Mouse (Mus musculus) spleen, postnatal 10 days (tissue): Measurements from ENCODE around the gene Eml2.

ENCODE experiments used
- DNase-seq, 2 experiments: peaks; one replicate each; pipeline ENCODE4 v3.0.0; 2021 to 2022; ENCODE audit warnings: low spot score in 2 of 2

Eml2 gene

DNA sequence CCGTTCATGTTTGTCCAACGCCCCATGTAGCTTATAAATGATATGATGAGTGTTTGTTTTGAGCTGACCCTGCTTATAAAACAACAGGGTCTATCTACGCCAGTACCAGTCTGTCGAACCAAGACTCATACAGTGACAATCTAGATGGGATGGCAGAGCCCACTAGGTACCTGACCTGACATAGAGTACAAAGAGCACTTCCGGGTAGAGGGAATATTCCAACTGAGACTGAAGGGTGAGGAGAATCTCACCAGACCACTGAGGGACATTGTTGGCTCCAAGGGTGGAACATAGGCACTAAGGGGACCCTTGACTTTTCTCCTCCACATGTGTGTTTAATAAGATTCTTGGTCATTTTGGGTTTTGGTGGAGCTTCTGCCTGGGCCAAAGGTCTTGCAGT is 53.2 kb downstream of the Eml2 start:
- peak in 1 of 2 experiments; percentile 35 for DNase-seq

DNA sequence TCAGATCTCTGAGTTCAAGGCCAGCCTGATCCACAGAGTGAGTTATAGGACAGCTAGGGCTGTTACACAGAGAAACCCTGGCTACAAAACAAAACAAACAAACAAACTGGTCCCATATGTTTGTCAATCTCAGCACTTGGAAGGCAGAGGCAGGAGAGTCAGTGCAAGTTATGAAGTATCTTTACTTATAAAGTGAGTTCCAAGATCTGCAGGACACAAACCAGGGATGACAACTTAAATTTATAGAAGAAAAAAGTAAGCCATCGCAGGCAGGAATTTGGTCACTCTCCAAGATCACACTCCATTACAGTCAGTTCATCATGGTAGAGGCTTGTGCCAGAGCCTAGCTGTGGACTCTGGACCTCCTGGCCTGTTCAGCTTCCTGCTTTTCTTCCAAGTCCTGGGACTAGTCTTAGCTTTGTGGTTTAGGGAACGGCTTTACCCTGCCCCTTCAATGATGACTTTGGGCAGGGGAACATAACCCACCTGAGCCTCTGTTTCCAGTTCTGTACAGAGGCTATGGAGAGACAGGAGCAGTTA is 53.9 kb downstream of the Eml2 start:
- DNase-seq: no peak

DNA sequence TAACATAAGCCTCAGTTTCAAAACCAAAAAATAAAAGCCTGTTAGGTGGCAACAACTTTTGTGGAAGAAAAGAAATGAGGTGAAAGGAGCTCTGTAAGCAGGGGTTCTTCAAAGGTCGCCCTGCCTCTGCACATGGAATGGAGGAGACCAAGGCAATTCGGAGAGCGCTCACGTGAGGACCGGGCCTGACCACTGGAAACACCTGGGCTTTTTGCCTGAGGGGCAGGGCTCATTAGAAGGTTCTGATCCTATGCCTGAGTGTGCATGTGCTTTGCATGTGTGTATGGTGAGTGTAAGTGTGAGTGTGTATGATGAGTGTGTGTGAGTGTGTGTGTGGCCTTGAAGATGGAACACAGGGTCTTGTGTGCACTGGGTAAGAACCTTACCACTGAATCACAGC is 54.7 kb downstream of the Eml2 start:
- DNase-seq: no peak

DNA sequence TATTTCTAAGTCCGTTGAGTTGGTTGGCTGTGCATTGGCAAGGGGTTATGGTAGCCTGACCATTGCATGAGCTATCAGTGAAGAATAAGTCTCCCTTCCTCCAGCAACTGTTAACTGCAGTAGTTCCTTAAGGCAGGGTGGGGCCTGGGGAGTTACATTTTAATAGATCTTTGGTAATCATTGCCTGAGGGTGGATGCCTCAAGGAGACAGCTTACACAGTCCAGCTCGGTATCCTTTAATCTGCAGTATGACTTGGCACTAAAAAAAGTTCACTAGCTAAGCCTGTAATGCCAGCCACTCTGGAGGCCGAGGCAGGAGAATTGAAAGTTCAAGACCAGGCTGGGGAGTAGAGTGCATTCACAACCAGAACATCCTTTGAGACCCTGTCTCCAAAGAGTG is 55.6 kb downstream of the Eml2 start:
- DNase-seq: no peak

DNA sequence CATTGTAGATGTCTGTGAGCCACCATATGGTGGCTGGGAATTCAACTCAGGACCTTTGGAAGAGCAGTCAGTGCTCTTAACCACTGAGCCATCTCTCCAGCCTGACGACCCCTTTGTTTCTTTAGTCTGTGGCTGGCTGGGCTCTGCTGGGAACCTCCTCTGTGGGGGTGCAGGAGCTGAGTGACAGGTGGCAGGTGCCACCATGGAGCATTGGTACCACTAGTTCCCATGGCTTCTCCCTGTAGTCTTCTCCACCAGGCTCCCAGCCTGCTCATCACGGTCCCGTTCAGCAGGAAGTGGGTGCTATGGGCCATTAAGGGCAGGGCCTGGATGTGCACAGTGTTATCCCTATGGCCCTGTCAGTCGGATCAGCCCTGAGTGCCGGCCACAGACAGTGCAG is 58.4 kb downstream of the Eml2 start:
- DNase-seq: no peak

DNA sequence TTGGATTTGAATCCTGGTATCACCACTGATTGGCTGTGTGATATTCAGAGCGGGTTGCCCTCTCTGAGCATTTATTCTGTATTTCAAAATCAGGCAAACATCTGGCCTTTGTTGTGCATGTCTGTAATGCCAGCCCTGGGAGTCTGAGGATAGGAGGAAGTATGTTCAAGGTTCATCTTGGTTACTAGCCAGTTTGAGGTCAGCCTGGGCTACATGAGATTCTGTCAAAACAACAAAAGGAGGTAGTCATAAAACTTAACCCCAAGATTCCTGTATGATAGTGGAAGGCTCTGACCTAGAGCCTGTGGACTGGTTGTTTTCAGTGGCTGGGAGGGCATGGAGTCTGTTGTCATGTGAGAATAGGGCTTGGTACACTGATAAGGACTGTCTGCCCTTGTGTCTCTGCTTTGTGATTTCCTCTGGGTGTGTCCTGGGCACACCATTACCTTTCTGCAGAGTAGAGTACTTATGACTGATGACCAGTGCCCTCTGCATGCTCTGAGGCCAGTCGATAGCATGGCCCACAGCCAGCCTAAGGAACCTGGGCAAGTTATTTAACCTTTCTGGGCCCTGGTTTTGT is 59.0 kb downstream of the Eml2 start:
- DNase-seq: no peak

DNA sequence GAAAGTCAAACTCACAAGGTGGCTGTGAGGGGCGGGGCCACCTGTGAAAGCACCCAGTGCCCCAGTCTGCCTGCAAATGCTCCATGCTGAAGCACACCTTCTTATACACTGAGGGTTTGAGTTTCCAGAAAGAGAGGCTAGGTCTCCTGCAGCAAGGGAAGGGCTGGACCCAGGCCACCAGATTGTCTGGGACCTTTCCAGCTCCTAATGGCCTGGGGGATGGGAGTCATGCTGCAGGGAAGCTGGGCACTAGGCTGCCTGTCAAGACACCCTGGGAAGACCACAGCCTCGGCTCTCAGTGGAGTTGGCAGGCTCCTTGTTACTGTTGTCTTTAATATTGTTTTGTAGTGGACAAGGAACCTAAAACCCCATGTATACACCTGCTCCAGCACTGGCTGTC is 60.2 kb downstream of the Eml2 start:
- no peak for DNase-seq

DNA sequence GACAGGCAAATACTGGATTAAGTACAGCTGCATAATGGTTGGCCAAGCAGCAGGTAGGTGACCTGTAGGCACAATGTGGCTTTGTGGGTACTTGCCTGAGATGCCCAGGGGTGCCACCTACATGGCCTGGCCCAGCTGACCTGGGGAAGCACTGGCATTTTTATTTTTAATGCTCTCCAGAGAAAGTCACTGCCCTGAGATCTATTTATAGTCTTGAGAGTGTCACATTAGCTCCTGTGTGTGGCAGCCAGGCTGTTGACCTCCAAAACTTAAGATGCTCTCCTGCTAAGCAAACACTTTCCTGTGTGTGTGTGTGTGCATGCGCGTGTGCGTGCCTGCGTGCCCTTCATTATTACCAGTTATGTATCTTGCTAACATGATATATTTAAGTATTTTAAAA is 62.1 kb downstream of the Eml2 start:
- DNase-seq: no peak

DNA sequence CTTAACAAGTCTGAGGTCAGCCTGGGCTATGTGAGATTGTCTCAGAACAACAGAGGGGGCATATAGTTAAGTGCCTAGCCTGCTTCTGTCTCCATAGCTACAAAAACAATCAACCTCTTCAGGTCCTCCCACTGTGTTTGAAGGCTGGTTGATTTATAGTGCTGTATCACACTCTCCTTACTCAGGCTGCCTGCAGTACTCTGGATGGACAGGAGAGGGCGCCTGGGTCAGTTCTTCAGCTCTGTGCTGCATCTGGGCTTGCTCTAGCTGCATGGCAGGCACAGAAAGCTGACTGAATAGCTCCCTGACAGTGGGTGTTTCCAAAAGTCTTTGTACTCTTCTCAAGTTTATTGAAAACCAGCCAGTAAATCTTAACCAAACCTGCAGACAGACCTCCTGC is 63.2 kb downstream of the Eml2 start:
- DNase-seq: peak; percentile 91 to 94

DNA sequence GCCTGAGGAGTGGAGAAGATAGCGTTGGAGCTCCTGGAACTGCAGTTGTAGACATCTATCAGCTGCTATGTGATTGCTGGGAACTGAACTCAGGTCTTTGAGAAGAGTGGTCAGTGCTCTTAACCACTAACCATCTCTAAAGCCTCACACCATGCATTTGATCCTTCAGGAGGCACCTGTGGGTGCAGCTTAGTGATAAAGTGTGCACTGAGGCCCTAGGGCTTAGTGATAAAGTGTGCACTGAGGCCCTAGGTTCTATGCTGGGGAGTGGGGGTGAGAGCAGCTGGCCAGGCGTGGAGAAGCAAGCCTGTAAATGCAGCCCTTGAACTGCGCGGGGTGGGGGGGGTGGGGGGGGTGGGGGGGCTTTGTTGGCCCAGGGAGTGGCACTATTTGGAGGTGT is 63.8 kb downstream of the Eml2 start:
- DNase-seq: no peak

DNA sequence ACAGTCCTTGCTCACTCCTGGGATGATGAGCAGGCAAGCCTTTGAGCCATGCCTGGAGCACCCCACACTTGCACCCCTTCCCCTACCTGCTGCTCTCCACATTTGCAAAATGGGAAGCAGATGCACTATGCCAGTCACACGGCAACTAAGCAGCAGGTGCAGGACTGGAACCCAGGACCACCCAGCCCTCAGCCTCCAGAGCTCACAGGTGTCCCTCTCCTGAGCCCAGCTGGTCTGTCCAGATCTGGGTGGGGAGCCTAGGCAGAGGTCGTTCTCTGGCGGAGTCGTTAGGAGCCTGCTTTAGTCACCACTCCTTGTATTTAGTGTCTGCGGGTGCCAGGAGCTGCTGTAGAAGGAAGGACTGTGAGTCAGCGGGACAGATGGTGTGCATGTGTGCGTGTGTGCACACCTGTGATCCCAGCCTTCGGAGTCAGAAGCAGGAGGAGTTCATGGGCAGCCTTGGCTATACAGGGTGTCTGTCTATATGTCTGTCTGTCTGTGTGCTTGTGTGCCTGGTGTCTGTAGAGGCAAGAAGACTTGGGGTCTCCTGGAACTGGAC is 64.8 kb downstream of the Eml2 start:
- no peak for DNase-seq

DNA sequence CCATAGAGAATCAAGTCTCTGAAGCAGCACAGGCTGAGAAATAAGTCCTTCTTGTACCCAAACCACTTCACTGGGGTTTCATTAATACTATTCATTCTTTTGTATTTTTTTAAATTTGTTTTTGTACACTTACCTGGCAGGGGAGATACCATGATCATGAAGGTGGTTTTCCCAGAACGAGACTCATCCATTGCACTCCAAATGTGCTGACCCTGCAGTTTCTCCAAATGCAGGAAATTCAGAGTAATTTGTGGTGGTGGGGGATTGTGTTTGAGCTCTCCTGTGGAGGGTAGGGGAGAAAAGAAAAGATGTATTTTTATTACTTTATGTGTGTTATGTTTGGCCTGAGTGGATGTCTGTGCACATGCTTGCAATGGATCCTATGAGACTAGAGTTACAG is 65.8 kb downstream of the Eml2 start:
- no peak for DNase-seq

DNA sequence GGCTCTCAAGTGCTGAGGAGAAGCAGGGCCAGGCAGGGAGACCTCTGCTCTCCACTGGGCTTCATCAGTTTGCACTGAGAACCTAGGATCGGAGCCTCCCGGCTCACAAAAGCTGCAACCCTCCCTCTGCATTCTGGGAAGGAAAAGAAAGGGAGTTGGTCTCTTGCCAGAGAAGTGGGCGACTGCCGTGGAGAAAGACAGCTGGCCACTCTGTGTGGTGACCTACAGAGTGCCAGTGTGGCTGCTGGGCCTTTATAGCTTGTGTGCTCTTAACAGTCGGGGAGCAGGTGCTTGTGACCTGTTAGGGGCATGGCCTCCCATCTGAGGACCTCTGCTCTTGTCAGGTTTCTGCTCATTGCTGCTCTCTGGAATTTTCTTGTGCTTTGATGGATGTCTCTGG is 67.6 kb downstream of the Eml2 start:
- no peak for DNase-seq

DNA sequence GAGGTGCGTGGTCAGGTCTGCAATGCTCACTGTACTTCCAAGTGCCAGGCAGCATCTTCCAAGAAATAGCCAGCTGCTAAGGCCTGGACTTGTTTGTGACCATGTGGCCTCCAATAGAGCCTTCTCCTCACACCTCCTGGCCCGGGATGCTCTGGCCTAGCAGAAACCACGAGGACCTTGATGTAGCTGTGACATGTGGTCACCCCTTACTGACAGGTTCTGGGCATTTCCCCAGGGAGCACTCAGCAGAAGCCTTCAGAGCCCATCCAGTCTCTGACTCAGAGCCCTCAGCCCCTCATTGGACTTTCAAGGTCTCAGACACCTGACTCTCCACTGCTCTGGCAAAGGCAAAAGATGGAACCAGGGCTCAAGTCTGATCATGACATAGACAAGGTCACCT is 68.9 kb downstream of the Eml2 start:
- DNase-seq: no peak

DNA sequence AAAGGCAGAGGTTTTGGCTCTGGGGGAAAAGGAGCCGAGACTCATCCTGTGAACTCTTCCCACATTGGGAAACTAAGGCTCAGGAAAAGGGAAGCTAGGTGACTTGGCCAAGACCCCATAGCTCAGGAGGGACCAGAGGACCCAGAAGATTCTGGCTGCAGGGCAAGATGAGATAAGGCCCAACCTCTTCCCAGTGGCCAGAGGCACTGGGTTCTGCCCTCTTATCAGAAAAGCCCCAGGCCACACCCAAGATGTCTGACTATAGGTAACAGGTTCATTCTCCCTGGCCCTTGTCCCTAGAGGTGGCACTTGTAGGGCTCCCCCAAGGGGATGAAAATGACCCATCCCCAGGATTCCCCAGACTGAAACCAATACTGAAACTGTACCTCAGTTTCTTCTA is 70.6 kb downstream of the Eml2 start:
- DNase-seq: no peak

DNA sequence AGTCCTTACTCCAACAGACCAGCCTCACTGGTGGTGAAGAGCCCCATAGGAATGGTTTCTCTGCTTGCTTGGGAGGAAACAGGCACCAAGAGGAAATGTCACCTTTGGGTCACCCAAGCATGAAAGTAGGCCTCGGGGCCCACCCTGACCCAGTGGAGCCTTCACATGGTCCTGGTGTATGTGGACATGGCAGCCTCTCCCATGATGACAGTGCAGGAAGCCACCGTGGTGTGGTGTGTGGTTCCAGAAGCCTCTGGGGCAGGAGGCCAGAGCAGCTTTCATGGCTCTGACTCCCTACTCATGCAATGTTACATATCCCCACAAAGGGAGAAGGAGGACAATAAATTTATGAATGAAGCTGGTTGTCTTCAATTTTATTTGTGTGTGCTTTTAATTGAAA is 71.3 kb downstream of the Eml2 start:
- DNase-seq: no peak

DNA sequence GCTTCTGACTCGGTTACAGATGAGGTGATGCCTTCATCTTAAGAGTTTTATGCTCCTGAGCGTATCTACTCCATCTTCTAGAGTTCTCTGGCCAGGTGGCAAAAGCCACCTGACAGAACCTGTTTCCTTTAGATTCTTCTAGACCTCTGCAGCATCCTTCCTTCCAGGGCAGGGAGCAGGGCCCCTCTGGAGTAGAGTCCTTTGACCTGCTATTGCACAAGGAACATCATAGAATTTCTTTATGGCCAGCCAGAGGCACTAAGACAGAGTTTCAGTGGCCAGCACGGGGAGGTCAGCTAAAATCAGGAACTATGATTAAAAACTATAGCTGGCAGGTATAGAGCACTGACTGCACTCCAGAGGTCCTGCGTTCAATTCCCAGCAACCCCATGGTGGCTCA is 75.9 kb downstream of the Eml2 start:
- DNase-seq: no peak

DNA sequence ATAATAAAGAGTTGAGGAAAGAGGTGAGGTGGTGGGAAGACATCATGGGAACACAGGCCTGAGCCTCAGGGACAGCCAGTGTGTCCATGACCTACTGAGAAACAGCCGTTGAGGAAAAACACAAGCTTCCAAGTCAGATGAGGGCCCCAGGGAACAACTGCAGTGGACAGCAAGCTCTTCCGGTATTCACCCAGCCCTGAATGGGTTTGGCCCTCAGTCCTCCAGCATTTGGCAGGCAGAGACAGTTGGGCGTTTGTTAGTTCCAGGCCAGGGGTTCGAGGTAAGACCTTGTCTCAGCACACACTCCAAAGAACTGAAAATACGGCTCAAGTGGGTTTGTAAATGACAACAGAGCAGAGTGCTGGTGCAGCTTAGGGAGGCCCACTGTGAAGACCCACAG is 77.2 kb downstream of the Eml2 start:
- no peak for DNase-seq

DNA sequence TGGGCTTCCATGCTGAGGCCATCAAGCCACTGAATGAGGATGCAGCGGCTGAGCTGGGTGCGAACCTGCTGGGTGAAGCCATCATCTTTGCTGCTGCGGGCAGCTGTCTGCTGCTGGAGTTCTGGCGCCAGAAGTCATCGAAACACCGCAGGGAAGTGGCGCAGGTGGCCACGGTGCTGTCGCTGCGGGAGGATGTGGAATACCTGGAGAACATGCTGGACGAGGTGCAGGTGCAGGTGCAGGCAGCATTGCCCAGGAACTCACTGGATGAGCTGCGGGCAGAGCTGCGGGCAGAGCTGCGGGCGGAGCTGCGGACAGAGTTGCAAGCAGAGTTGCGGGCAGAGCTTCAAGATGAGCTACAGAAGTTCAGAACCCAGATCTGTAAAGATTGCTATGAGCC is 79.2 kb downstream of the Eml2 start:
- DNase-seq: no peak
